Mouse (Mus musculus) liver, adult 2 months (tissue): ENCODE data around the gene Slc16a14.

Experiments used
- CTCF ChIP-seq: fragments of 200-500 bp; IDR thresholded peaks from 2 replicates; pipeline ENCODE4 v1.5.1; 2011; ENCODE audit warnings: low read depth, low read length, control low read depth
- POLR2A ChIP-seq: fragments of 200-500 bp; IDR thresholded peaks from 2 replicates; pipeline ENCODE4 v1.6.1; 2011; ENCODE audit warnings: low read length, control low read depth; ENCODE audit not compliant: insufficient read depth; ENCODE audit errors: extremely low read depth

DNA sequence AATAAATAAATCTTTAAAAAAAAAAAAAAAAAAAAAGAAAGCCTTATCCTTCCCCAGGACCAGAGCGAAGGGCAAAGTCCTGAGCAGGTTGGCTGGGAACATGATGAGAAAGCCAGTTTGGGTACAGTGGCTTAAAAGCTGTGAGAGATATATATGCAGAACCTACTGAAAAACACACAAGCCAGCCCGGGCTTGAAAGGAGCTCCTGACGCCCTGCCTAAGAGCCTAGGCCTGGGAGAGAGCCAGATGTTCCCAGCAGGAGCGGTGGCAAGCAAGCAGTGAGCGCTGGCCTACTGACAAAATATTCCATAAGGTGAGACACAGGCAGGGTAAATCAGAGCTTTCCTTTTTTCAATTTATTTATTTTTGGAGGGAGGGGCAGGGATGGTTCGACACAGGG, 68.7 kb downstream of the Slc16a14 start:
- no peak for TF ChIP-seq CTCF
- TF ChIP-seq POLR2A, result no peak
